Mouse (Mus musculus) layer of hippocampus, postnatal 14 days (tissue): ENCODE results near the gene Snapc2. TPM values are rescaled to one million over a fixed set of nuclear protein-coding genes. Genes with fewer than 3 reads are reported as not detected.
"Not testable (repeated sequence)": the region's sequence is repeated elsewhere in the genome, so short reads cannot be mapped to it uniquely, and the experiment has no call there.

Experiments used
- DNase-seq, 2 experiments: peaks; one replicate each; pipeline ENCODE4 v3.0.0; 2021 to 2022; ENCODE audit warnings: low spot score in 2 of 2, mixed read lengths in 1 of 2
- total RNA-seq, 2 experiments: library from RNA; stranded (reverse); gene quantifications; 2 replicates each; pipeline ENCODE4 v1.2.3; 2021

Gene Snapc2
- total RNA-seq, 2 experiments from 2014 or later, result 23.8 to 26.2 TPM

- no peak for DNase-seq
Observed at GRCm38 (mm10) chr8:4230612-4231351, 22.1 kb upstream of the Snapc2 start.

GRCm38 (mm10) chr8:4237814-4238433 is 15.0 kb upstream of the Snapc2 start:
- DNase-seq, result peak in 1 of 2 experiments; percentile 47

- peak; percentile 100 for DNase-seq
Observed at GRCm38 (mm10) chr8:4238434-4239192, 14.3 kb upstream of the Snapc2 start, which contains the start of the genes Map2k7 and Gm49320. Gene Map2k7 (plus strand): TSS chr8:4238740. Gene Gm49320 (plus strand): TSS chr8:4238865.

GRCm38 (mm10) chr8:4239193-4239890 is 13.5 kb upstream of the Snapc2 start:
- no peak for DNase-seq

- no peak for DNase-seq
Observed at GRCm38 (mm10) chr8:4245061-4245460, 7.8 kb upstream of the Snapc2 start.

- DNase-seq, result no peak
Observed at GRCm38 (mm10) chr8:4245737-4246136, 7.1 kb upstream of the Snapc2 start.

GRCm38 (mm10) chr8:4247241-4247640 is 5.6 kb upstream of the Snapc2 start:
- DNase-seq, result no peak

GRCm38 (mm10) chr8:4247951-4248540 is 4.8 kb upstream of the Snapc2 start, which contains the start of gene Tgfbr3l:
Gene Tgfbr3l (plus strand): TSS chr8:4248214.
- DNase-seq, result no peak

GRCm38 (mm10) chr8:4249213-4249612 is 3.7 kb upstream of the Snapc2 start:
- no peak for DNase-seq

- peak; percentile 82 to 89 for DNase-seq
Observed at GRCm38 (mm10) chr8:4250306-4250970, 2.4 kb upstream of the Snapc2 start.

- no peak for DNase-seq
Observed at GRCm38 (mm10) chr8:4252116-4252760, 642 bp upstream of the Snapc2 start.

- peak in 1 of 2 experiments; percentile 82 for DNase-seq
Observed at GRCm38 (mm10) chr8:4254001-4254400, 1.1 kb downstream of the Snapc2 start.

- not testable (repeated sequence) for DNase-seq
Observed at GRCm38 (mm10) chr8:4255471-4255870, 2.6 kb downstream of the Snapc2 start.

- DNase-seq, result peak in 1 of 2 experiments; percentile 87
Observed at GRCm38 (mm10) chr8:4256911-4257310, 4.0 kb downstream of the Snapc2 start.

- no peak for DNase-seq
Observed at GRCm38 (mm10) chr8:4257350-4257749, 4.5 kb downstream of the Snapc2 start.

GRCm38 (mm10) chr8:4258233-4258632 is 5.4 kb downstream of the Snapc2 start:
- DNase-seq, result peak; percentile 87 to 89

- no peak for DNase-seq
Observed at GRCm38 (mm10) chr8:4258678-4259077, 5.8 kb downstream of the Snapc2 start.

- peak; percentile 87 to 94 for DNase-seq
Observed at GRCm38 (mm10) chr8:4259125-4259804, 6.4 kb downstream of the Snapc2 start, which contains the start of gene Ctxn1. Gene Ctxn1 (minus strand): TSS chr8:4259274.

GRCm38 (mm10) chr8:4259805-4260170 is 6.9 kb downstream of the Snapc2 start:
- DNase-seq, result no peak
